Mouse (Mus musculus) urinary bladder, adult 18-20 months (tissue): ENCODE results near the gene Ttll9.

Experiments used
- DNase-seq, 2 experiments: peaks; one replicate each; pipeline ENCODE4 v3.0.0; 2022; ENCODE audit warnings: low spot score in 2 of 2, mixed read lengths in 2 of 2

The Ttll9 gene

DNA sequence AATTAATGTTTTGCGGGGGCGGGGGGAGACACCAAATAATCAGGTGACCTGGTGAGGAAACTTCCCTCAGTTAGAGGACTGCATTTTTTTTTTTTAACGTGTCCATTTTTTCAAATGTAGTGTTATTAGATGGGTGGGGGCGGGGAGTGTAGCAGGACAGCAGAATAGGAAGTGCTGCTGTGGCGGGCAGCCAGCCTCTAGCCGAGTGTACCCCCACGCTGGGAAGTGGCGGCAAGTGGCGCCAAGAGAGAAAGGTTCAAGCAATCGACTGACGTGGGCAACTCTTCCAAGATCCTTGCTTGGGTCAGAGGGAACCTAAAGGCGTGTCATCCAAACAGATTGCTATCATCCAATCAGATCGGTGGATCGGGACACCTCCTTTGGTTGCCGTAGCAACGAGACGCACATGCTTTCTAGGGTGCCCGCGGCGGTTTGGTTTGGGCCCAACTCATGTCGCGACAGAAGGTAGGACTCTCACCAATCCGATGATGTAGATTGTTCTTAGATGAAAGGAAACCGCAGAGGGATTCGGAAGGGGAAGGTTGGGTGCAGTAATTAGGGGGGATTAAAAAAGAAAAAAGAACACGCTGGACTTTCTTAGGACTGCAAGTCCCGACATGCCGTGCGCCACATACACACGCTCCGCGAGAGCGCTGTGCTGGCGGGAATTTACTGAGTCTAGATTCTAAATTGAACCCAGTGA lies at the start of gene Ttll9:
Ttll9 (plus strand) TSS at position 395 of the 703 bp plus-strand sequence.
- DNase-seq = peak; percentile 41 to 55

DNA sequence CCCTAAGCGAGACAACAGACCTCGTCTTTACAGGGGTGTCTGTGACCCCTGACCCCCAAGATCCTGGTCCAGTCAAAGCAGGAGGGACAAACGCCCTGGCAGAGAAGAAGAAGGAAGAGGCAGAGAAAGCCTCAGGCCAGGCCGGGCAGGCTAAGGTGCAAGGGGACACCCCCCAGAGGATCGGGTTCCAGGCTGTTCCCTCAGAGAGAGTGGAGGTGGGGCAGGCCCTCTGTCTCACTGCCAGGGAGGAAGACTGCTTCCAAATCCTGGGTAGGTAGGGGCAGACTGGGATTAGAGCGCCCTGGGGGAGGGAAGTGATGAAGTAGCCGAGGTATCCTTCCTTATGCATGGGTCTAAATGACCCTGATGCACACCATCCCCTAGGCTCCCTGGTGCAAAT lies 48.8 kb upstream of the Ttll9 start:
- DNase-seq = no peak

DNA sequence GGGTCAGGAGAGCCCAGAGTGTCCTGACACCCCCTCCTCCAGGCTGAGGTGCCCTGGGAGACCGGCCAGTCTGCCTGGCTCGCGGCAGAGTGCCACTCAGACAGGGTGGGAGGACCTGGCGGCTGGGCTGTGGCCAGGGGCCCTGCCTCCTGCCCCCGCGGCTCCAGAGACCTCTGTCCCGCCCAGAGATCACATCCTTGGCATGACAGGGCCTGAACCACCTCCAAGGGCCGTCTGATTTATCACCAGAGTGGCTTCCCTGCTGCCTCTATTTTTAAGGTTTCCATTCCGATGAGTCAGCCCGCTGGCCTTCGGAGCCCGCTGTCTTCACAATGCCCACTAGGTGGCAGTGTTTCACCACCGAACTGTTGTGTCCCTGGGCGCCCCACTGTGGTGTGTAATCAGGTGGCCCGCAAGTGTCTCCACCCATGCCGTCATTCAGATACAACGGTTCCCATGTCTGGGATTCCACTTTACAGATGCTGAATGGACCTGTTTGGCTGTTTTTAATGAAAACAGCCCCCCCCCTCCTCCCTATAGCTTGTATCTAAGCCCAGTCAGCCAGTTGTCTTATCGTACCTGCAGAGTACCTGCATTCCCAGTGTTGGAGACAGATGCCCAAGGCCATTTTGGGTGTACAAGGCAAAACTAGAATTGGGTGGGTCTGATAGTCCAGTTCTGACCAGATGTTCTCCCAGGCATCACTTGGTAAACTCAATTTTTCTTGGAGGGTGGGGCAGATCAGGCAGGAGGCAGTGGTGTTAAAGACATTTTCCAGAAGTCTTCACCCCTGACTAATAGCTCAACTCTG lies 47.8 kb upstream of the Ttll9 start:
- DNase-seq = peak; percentile 75 to 80

DNA sequence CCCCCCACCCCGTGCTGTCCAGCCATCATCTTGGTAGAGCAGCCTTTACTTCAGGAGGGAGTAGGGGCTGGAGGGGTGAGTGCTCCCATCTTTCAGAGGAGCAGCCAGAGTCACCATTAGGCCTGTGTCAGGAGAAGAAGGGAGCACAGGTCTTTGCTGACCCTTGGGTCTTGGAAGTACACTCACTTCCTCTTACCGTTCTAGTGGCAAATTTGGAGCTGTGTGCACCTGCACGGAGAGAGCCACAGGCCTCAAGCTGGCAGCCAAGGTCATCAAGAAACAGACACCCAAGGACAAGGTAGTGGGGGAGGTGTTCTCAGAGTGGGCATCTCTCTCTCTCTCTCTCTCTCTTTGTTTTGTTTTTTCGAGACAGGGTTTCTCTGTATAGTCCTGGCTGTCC lies 46.8 kb upstream of the Ttll9 start:
- DNase-seq = no peak

DNA sequence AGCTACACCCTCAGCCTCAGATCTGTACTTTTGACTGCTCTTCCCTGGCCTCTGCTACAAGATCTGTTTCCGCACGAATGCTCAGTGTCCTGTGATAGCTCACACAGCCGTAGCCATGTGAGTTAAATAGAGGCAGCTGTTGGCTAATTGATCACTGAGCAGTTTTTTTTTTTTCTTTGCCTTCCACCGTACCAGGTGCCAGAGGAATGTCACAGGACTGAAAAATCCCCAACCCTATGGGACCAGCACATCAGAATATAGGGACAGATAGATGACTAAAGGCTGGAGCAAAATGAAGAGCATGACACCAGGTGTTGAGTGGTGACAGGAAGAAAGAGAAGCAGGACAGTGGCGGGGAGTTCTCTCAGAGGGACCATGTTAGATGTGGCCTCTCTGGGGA lies 46.2 kb upstream of the Ttll9 start:
- no peak for DNase-seq

DNA sequence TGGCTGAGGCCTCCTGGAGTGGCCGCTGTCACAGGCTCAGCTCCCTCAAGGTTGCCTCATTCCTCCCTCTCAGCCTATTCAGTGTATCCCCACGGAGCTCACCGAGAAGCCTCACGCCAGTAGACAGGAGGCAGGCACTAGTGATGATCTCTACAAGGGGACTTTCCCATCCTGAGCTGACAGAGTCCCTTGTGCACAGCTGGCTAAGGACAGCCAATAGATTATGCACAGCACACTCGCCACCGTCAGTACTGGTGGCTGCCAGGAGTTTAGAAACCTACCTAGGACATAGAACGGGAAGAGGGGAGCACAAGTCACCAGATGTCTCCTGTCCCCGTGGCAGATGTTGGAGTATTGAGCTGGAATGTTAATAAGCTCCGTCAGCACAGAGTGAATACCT lies 44.6 kb upstream of the Ttll9 start:
- no peak for DNase-seq

DNA sequence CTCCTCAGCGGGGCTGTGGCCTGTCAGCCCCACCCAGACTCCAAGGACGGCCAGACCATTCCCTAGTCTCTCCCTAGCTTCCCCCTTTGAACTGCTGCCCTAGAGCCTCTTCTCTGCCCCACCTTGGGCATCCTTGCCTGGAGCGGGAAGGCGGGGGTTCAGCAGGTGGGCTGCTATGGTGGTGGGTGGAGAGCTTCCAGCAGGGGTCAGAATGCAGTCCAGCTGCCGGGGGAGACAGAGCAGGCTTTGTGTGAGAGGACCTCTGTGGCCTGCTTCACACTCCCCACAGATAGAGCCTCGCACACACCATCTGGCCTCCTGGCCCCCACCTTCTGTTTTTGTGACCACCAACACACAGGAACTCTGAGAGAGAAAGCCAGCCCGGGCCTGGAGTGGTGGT lies 39.9 kb upstream of the Ttll9 start:
- DNase-seq = no peak

DNA sequence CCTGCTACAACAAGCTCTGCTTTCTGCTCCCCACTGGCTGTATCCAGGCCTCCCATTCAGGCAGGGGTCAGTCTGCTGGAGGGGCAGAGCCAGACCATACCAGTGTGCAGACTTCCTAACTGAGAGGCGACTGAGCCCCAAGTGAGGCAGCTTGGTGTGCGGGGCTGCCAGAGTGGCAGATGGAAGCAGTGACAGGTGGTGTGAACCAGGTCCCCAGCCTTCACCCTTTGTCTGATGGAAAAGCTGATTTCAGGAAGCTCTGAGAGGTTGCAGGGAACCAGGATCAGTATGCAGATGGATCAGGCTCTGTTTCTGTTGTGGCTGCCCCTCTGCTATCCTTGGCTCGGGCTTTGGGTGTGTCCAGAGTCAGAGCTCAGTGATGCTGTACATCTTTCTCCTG lies 38.7 kb upstream of the Ttll9 start:
- DNase-seq = no peak

DNA sequence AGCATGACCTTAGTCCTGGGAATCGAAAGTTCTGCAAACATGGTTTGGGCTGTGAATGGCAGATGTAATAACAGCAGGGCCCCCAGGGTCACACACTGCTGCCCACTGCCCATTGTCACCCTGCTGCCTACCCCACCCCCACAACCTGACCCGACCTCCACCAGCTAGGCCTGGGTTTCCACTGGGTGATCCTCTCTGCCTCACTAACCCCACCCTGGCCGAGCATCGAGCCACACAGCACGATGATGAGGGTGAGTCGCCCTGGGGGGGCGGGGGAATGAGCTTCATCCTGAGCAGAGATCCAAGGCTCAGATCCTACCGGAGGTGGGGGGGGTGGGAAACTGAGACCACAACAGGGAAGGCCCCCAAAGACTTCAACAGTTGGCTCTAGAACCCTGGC lies 38.2 kb upstream of the Ttll9 start:
- DNase-seq = no peak

DNA sequence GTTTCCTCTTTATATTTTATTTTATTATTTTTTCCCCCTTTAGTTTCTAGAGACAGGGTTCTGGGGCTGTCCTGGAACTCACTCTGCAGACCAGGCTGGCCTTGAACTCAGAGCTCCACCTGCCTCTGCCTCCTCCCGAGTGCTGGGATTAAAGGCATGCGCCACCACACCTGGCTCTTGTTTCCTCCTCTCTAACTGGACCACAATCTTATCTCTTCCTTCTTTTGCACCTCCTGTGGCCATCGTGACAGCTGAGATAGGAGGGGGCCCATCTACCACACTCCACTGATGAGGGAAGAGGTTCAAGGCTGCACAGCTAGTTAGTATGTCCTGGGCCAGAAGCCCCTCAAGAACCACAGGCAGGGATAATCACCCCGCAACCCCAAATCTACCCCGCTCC lies 37.7 kb upstream of the Ttll9 start:
- DNase-seq = no peak

DNA sequence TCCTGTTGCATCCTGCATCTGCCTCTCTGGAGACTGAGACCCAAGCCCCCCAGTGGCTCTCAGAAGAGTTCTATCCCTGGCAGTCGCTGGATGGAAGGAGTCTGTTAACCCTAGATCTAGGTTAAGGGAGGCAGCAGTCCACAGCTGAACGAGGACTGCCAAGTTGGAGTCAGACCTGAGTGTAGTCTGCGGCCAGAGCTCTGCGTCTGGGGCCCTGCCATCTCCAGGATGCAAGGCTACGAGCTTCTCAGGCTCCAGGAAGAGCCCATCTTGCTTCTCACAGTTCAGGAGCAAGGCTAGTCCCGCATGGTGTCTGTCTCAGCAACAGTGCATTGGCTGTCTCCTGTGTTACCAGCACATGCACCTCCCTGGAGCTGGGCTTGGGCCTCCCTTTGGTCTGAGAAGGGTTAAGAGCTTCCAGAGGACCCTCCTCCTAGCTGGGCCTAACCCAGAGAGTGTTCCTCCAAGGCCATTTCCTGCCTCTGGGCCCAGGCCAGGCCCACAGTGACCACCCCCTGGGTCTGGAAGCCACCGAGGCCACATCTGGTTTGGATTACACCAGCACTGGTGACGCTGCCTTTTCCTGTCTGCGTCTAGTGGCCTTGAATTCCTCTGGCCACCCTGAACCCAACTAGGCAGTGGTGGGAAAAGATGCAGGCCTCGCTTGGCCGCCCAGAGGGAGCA lies 37.0 kb upstream of the Ttll9 start:
- DNase-seq = peak in 1 of 2 experiments; percentile 20

DNA sequence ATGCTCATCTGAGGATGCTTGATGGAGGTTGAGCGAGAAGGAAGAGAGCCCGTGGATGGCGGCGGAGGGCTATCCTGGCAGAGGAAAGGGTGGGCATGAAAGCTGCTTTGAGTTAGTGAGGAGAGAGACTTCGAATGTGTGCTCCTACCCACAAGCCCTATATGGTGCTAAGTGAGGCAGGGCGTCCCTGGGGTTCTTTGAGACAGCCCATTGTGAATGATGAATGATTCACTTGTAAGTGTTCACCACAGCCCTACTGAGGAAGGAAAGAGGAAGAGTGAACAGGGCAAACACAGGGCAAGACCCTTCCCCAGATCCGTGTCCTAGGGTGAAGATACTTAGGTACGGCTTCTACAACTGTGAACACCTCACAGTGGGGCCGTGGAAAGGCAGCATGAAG lies 35.4 kb upstream of the Ttll9 start:
- DNase-seq = no peak

DNA sequence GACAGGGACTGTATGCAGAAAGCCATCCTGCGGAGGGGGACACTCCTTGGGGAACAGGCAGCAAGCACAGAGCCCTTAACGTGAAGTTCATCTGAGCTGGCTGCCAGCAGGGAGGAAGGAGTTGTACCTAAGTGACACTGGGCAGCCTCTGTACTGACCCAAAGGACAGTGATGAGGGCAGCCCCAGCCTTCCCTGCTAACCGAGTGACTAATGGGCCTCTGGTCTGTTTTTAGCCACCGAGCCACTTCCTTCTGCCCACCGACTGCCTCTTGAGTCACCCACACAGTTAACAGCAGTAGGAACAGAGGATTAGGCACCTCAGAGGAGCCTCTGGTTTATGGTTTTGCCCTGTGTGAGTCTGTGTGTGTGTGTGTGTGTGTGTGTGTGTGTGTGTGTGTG lies 34.9 kb upstream of the Ttll9 start:
- no peak for DNase-seq

DNA sequence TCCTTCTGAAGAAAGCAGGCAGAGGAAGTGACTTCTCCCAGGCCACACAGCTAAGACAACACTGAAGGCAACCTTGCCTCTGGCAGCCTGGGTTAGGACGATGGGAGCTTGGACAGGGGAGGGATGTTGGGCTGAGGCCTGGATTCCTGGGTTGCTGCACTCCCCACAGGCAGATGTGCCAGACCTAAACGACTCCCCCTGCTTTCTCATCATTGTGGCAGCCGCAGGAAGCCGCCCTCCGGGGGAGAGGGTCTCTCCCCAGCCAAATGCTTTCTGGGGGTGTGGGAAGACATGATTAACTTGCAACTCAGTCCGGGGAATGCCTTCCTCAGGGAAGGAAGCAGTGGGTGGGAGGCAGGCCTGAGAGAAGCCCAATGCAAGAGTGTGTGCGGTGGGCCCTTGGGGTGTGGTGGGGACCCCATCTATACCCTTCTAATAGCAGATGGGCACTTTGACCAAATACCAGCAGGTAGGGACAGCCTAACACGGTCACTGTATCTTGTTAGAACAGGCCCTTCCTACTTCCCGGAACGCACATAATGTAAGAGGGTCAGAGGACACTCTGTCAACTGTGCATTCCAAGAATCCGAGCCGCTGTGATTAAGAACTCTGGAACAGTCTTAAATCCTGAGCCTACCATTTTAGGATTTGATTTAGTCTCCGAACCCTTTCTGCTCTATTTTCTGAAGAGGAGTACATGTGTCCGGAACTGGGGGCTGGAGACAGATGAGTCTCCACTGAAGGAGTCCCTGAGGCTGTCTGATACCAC lies 33.9 kb upstream of the Ttll9 start:
- no peak for DNase-seq

DNA sequence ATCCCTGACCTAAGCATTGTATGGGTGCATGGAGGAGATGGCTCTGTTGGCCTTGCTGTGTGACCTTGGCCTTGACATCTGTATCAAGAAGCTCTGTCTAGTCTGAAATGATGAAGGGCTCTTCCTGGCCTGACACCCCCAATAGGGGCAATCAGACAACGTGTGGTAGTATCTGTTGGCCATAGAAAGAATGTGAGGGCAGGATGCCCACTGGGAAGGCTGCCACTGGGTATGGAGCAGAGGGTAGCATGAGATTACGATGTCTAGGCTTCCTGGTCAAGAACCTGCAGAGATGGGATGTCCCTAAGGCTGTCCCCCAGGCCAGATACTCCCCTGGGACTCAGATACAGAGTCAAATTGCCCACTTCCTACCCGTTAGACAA lies 33.3 kb upstream of the Ttll9 start:
- no peak for DNase-seq

DNA sequence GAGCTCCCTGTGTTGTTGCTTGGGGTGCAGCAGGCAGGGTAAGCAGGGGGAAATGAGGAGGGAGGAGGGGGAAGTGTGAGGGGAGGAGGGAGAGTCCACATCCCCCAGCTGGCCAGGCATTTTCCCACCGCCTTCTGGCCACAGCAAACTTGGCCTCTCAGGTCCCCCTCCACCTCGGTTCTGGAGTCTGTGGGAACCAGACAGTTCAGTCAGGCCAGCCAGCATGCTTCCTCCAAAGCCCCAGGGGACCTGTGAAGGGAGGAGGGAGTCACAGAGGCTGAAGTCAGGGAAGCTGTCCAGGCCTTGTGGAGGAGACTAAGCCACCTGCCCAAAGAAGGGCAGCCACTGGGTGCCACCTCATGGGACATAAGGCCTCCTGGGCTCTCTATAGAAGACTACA lies 32.0 kb upstream of the Ttll9 start:
- no peak for DNase-seq

DNA sequence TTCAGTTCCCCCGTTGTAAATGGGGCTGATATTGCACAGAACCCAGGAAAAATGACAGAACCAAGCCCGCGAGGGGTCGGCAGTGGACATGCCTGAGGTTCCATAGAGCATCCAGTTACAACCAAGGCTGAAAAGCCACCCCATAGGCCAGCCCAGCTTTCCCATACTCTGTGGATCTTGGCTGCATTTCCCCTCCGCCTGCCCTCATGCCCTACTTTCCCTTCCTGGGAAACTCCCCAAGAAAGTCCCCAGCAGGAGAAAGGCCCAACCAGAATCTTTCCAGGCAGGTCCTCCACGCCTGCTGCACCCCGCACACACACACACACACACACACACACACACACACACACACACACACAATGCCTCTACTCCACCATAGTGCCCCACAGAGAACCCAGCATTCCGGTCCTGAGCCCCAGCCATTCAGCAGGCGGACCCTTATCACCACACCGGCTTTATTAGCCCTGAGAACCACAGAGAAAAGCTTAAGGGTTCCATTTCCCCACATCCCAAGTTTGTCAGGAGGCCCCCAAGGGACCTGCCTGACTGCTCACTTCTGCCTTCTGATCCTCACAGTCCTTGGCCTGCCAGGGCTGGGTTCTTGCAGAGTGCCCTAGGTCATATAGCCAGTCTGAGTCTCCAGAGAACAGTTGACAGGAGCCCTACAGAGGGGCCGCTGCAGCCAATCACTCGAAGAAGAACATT lies 30.7 kb upstream of the Ttll9 start:
- no peak for DNase-seq

DNA sequence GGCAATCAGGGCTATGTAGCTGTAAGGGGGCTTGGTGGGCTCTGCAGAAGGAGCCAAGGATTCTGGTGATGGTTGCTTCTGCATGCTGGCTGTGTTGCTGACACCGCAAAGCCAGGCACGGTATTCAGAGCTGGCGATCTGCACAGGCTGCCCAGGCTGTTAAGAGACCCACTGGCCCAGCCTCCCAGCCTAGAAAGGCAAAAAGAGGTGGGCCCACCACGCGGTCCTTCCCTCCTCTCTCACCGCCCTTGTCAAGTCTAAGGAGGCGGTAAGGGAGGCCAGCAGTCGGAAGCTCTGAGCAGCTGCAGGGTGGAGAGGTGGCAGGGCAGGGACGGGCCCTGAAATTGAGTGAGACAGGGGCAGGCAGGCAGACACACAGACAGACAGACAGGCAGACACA lies 29.2 kb upstream of the Ttll9 start, which contains the start of gene Foxs1:
Foxs1 (minus strand) TSS at position 161 of the 400 bp plus-strand sequence.
- DNase-seq = no peak

DNA sequence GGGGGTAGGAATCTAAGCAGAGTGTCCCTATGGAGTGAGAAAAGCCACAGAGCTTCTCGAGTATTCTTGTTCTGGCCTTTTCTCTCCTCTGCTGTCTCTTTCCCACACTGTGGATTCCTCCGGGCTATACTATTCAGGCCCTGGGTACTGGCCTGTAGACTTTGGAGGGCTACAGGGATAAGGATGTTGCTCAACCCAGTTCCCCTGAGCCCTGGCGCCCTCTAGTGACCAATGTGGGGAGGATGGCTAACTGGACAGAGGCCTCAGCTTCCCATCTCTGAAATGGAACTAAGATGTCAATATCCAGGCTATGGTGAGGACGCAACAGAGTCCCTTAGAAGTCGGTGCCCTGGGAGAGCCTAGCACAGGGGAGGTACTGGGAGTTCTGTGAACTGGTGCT lies 28.7 kb upstream of the Ttll9 start:
- peak in 1 of 2 experiments; percentile 39 for DNase-seq

DNA sequence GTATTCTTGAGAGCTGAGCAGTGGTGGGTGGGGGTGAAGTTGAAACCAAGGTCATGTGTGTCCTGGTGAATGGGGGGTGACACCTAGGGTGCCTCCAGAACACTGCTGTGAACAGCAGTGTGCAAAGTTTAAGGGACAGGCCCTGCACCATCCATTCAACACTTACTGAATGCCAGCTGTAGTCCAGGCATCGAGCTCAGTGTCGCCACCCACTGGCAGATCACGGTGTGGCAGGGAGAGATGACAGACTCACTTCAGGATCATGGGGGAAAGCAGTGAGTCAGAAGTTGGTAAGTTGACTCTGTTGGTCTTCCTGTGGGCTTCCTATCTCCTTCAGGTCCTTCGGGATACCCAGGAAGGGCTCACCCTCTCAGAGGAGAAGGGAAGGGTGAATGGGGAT lies 22.4 kb upstream of the Ttll9 start:
- DNase-seq = no peak

DNA sequence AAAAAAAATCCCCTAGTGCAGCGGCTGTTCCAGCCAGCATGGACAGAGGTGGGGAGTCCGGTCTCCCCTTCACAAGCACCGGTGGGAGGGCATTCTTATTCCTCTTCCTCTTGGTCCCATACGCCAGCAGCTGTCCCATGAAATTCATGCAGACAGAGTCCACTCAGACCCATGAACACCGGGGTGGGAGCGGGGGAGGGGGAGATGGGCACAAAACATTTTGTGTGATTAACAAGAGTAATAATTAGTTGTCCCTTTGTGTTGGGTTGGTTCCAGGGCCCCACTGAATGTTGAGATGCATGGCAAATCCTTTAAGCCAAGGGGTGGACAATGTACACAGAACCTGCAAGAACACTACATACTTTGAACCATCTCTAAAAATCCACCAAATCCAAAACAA lies 21.2 kb upstream of the Ttll9 start:
- DNase-seq = no peak
